Mouse (Mus musculus) forebrain, embryonic 13.5 days (tissue): ENCODE data around the gene Kctd2. TPM values are rescaled to one million over a fixed set of nuclear protein-coding genes. Genes with fewer than 3 reads are reported as not detected.

Experiments used
- ATAC-seq: fragments of 200-750 bp; cut with Nextera tagmentation; 2 replicates; pipeline ENCODE4 v1.8.0; 2017
- H3K27ac ChIP-seq: fragments of 300-500 bp; sonication (generic); 2 replicates; pipeline ENCODE4 v1.5.1; 2015; ENCODE audit warnings: inconsistent platforms, mild to moderate bottlenecking, moderate library complexity
- H3K27me3 ChIP-seq: fragments of 300-500 bp; sonication (generic); 2 replicates; pipeline ENCODE4 v1.6.1; 2015; ENCODE audit warnings: mild to moderate bottlenecking, inconsistent platforms
- H3K36me3 ChIP-seq: fragments of 300-500 bp; sonication (generic); 2 replicates; pipeline ENCODE4 v1.6.1; 2015; ENCODE audit warnings: mild to moderate bottlenecking, inconsistent platforms; ENCODE audit not compliant: poor library complexity, severe bottlenecking
- H3K4me1 ChIP-seq: fragments of 300-500 bp; sonication (generic); 2 replicates; pipeline ENCODE4 v1.6.1; 2015; ENCODE audit warnings: inconsistent platforms
- H3K4me2 ChIP-seq: fragments of 300-500 bp; sonication (generic); 2 replicates; pipeline ENCODE4 v1.6.1; 2015; ENCODE audit warnings: inconsistent platforms, mild to moderate bottlenecking, moderate library complexity
- H3K4me3 ChIP-seq: fragments of 300-500 bp; sonication (generic); 2 replicates; pipeline ENCODE4 v1.5.1; 2015; ENCODE audit warnings: mild to moderate bottlenecking, inconsistent platforms
- H3K9ac ChIP-seq: fragments of 300-500 bp; sonication (generic); 2 replicates; pipeline ENCODE4 v1.6.1; 2015; ENCODE audit warnings: mild to moderate bottlenecking, inconsistent platforms
- H3K9me3 ChIP-seq: fragments of 300-500 bp; sonication (generic); replicated peaks from 2 replicates; pipeline ENCODE4 v1.6.1; 2016; ENCODE audit warnings: inconsistent platforms
- WGBS: fragments of 180-500 bp; shearing (Covaris S2); methylation state at CpG from one replicate; pipeline ENCODE4 v1.1.7; 2015; 5-methylcytosine and 5-hydroxymethylcytosine counted together
- polyA plus RNA-seq: library from polyadenylated mRNA; unstranded; fragments of >200 nt; fragmentation: Nextera tagmentation; extraction: Ambion mirVana; gene quantifications from 2 replicates; pipeline ENCODE4 v1.2.1, GENCODE M21; 2015

Kctd2 gene
- polyA plus RNA-seq, 1 experiment from 2014 or later = 9.9 TPM

DNA sequence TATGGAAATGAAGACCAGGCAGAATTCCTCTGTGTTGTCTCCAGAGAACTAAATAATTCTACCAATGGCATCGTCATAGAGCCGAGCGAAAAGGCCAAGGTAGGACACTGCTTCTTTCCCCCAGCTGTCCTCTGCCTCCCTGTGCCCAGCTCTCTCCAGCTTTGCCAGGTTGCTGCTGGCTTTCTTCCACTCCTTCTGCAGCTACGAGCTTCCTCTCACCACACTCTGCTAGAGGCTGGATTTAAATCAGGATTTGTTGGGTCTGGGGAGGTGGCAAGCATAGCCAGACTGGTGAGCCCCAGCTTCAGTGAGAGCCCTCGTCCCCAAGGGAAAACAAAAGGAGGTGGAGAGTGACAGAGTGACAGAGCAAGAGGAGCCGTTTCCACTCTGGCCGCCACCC, 9.4 kb downstream of the Kctd2 start:
- Histone ChIP-seq H3K27ac (no peak overlapping the region), H3K27me3 (no peaks in the 10 kb centered on the region), H3K4me1 (peaks cover 8% of the 10 kb centered on the region; the same call in 1 of the 2 replicates), H3K9me3 (no peaks in the 10 kb centered on the region), H3K4me2 (no peak overlapping the region), H3K36me3 (peaks cover 84% of the 10 kb centered on the region), H3K9ac (no peak overlapping the region), H3K4me3 (no peak overlapping the region)
- WGBS = 85% methylated on average over 7 of the region's 7 CpGs
- no peak for ATAC-seq

DNA sequence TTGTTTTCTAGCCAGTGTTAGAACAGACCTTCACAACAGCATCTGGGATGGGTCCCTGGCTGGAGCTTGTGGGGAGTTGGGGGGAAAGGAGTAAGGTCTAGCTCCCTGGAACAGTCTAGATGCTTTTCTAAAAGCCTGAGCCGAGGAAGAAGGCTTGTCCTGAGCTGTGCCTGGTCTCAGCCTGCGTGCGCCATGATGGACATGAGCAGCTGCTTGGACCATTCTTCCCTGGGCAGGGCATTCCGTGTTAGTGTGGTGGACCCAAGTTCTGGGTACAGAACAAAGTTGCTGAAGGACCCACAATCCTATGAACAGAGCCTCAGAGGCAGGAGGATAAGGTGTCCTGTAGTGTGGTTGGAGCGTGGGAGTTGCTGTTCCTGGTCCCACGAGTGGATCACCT, 10.6 kb downstream of the Kctd2 start:
- no peak overlapping the region for H3K27ac ChIP-seq
- peaks cover 12% of the 10 kb centered on the region for H3K4me1 ChIP-seq
- no peak overlapping the region for H3K4me3 ChIP-seq
- H3K9me3 ChIP-seq = no peaks in the 10 kb centered on the region
- no peak for ATAC-seq
- H3K4me2 ChIP-seq = no peak overlapping the region
- WGBS = 96% methylated on average over 6 of the region's 6 CpGs
- 0 out of 2 replicates have a peak, but pooled peaks cover 4% of the 10 kb centered on the region for H3K27me3 ChIP-seq
- peaks cover 72% of the 10 kb centered on the region for H3K36me3 ChIP-seq
- H3K9ac ChIP-seq = no peak overlapping the region

- 83% methylated on average over 4 of the region's 4 CpGs for WGBS
- Histone ChIP-seq H3K9me3 (no peaks in the 10 kb centered on the region), H3K4me3 (no peak overlapping the region), H3K27me3 (0 out of 2 replicates have a peak, but pooled peaks cover 7% of the 10 kb centered on the region), H3K9ac (no peak overlapping the region; the same call in 1 of the 2 replicates), H3K4me1 (peaks cover 15% of the 10 kb centered on the region), H3K4me2 (no peak overlapping the region), H3K27ac (no peak overlapping the region), H3K36me3 (peaks cover 50% of the 10 kb centered on the region)
- no peak for ATAC-seq
Observed at GRCm38 (mm10) chr11:115432814-115433213, 12.9 kb downstream of the Kctd2 start.

GRCm38 (mm10) chr11:115433342-115433741, 13.4 kb downstream of the Kctd2 start:
- Histone ChIP-seq H3K36me3 (peaks cover 49% of the 10 kb centered on the region), H3K4me2 (no peak overlapping the region), H3K4me1 (peaks cover 13% of the 10 kb centered on the region), H3K9me3 (no peaks in the 10 kb centered on the region), H3K4me3 (no peak overlapping the region), H3K27ac (no peak overlapping the region), H3K9ac (no peak overlapping the region; the same call in 1 of the 2 replicates), H3K27me3 (0 out of 2 replicates have a peak, but pooled peaks cover 7% of the 10 kb centered on the region)
- WGBS = 83% methylated on average over 6 of the region's 6 CpGs
- no peak for ATAC-seq

GRCm38 (mm10) chr11:115435596-115436337, 15.8 kb downstream of the Kctd2 start:
- H3K27ac ChIP-seq = no peak overlapping the region
- peak overlapping the region; percentile 32 for H3K4me3 ChIP-seq
- H3K9ac ChIP-seq = peak overlapping the region; percentile 66
- H3K4me1 ChIP-seq = peaks cover 13% of the 10 kb centered on the region
- peak overlapping the region; percentile 62 for H3K4me2 ChIP-seq
- 0 out of 2 replicates have a peak, but pooled peaks have one; percentile 36 for ATAC-seq
- 0 out of 2 replicates have a peak, but pooled peaks cover 7% of the 10 kb centered on the region for H3K27me3 ChIP-seq
- peaks cover 26% of the 10 kb centered on the region for H3K36me3 ChIP-seq
- H3K9me3 ChIP-seq = peaks cover 7% of the 10 kb centered on the region
- 5% methylated on average over 31 of the region's 31 CpGs for WGBS

- 81% methylated on average over 5 of the region's 5 CpGs for WGBS
- H3K9ac ChIP-seq = no peak overlapping the region
- no peak overlapping the region for H3K4me3 ChIP-seq
- peaks cover 13% of the 10 kb centered on the region for H3K4me1 ChIP-seq
- peaks cover 7% of the 10 kb centered on the region for H3K36me3 ChIP-seq
- H3K27me3 ChIP-seq = 0 out of 2 replicates have a peak, but pooled peaks cover 7% of the 10 kb centered on the region
- ATAC-seq = no peak
- H3K27ac ChIP-seq = no peak overlapping the region
- H3K9me3 ChIP-seq = peaks cover 7% of the 10 kb centered on the region
- no peak overlapping the region for H3K4me2 ChIP-seq
Observed at GRCm38 (mm10) chr11:115437571-115438122, 17.7 kb downstream of the Kctd2 start.

DNA sequence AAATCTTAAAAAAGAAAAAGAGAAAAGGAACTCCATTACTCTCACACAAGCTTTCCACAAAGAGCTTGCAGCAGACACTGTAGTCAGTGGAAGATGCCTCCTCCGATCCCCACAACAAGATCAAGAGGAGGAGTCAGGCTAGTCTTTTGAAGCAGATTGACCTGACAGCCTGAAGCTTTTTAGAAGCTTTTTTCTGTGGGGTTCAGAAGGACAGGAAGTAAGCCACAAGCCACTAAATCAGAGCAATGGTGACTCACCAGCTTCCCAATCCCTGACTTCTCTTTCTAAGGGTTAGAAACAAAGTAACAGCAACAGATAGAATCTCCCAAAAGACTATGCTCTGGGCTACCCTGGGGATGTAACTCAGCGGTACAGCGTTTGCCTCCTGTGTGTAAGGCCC, 19.4 kb downstream of the Kctd2 start:
- H3K4me2 ChIP-seq = no peak overlapping the region
- H3K27ac ChIP-seq = no peak overlapping the region
- no peak overlapping the region for H3K9ac ChIP-seq
- no peak overlapping the region for H3K4me3 ChIP-seq
- peaks cover 13% of the 10 kb centered on the region for H3K4me1 ChIP-seq
- H3K27me3 ChIP-seq = 0 out of 2 replicates have a peak, but pooled peaks cover 7% of the 10 kb centered on the region
- peaks cover 7% of the 10 kb centered on the region for H3K9me3 ChIP-seq
- H3K36me3 ChIP-seq = no peaks in the 10 kb centered on the region
- ATAC-seq = no peak
- WGBS = 82% methylated on average over 3 of the region's 3 CpGs

DNA sequence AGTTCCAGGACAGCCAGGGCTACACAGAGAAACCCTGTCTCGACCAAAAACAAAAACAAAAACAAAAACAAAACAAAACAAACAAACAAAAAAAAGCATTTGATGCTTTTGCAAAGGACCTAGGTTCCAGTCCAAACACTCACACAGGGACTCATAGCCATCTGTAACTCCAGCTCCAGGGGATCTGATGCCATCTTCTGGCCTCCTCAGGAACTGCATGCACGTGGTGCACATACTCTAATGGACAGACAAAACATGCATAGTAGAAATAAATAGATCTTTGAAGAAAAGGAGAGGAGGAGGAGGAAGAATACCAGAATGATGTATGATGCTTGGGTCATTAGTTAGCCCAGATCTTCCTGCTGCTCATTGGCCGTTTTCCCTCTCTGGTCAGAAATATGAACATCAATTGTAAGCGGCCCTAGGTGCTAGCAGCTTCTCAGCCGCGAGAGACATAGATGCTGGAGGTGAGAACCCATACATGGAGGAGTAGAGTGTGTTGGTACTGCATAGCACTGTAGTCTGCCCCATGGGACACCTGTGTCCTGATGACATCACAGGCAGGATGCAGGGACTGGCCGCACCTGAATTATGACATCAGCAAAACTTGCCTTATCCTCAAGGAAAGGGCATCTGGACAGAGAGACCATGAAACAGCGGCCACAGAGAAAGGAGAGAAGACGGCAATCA, 20.1 kb downstream of the Kctd2 start, which contains the start of gene Trim80:
Gene Trim80 (plus strand): TSS at position 640 of the 690 bp plus-strand sequence.
- Histone ChIP-seq H3K9me3 (peaks cover 7% of the 10 kb centered on the region), H3K4me1 (peaks cover 13% of the 10 kb centered on the region)
- WGBS = 93% methylated on average over 9 of the region's 9 CpGs

DNA sequence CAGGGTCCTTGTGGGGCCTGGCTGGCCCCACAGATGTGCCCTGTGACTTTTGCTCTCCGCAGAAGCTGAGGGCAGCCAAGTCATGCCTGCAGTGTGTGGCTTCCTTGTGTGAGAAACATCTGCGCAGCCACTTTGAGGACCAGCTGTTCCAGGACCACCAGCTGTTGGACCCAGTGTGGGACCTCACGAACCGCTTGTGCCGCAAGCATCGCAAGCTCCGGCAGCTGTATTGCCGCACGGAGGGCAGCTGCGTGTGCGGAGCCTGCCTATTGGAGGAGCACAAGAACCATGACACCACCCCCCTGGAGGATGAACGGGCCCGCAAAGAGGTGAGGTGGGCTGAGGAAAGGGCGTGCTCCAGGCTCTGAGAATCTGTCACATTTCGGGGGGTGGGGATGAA, 21.5 kb downstream of the Kctd2 start:
- no peak overlapping the region for H3K9ac ChIP-seq
- 54% methylated on average over 15 of the region's 15 CpGs for WGBS
- no peak for ATAC-seq
- peaks cover 7% of the 10 kb centered on the region for H3K9me3 ChIP-seq
- H3K4me3 ChIP-seq = no peak overlapping the region
- no peak overlapping the region for H3K4me2 ChIP-seq
- H3K36me3 ChIP-seq = no peaks in the 10 kb centered on the region
- H3K27me3 ChIP-seq = no peaks in the 10 kb centered on the region
- H3K4me1 ChIP-seq = peaks cover under 1% of the 10 kb centered on the region
- H3K27ac ChIP-seq = no peak overlapping the region

More for the DNA sequence above, 20.1 kb downstream of the Kctd2 start, which contains the start of gene Trim80:
- H3K36me3 ChIP-seq = no peaks in the 10 kb centered on the region
- ATAC-seq = no peak
- no peak within 1 kb of the TSS for H3K9ac ChIP-seq
- 0 out of 2 replicates have a peak, but pooled peaks cover 7% of the 10 kb centered on the region for H3K27me3 ChIP-seq
- H3K27ac ChIP-seq = no peak within 1 kb of the TSS
- H3K4me2 ChIP-seq = no peak within 1 kb of the TSS
- H3K4me3 ChIP-seq = no peak within 1 kb of the TSS

DNA sequence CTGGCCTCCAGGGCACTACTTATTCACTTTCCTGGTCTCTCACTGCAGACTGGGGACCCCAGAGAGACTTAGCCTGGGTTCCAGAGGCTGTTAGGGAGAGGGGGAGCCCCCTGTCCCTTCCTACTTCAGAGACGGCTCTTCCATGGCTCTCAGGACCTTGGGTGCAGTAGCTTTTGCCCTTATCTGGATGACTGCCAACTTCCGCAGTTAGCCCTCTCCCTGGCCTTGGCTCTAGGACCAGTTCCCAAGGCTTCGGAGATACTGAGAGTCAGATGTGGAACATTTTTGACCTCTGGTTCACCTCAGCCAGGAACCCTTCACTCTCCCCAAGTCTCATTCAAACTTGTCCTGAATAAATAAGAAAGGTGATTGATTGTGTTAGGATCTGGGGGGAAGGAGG, 27.0 kb downstream of the Kctd2 start:
- no peak overlapping the region for H3K9ac ChIP-seq
- H3K4me1 ChIP-seq = no peaks in the 10 kb centered on the region
- no peaks in the 10 kb centered on the region for H3K27me3 ChIP-seq
- no peaks in the 10 kb centered on the region for H3K9me3 ChIP-seq
- no peak overlapping the region for H3K4me3 ChIP-seq
- 81% methylated on average over 3 of the region's 3 CpGs for WGBS
- H3K27ac ChIP-seq = no peak overlapping the region
- no peak overlapping the region for H3K4me2 ChIP-seq
- ATAC-seq = no peak
- no peaks in the 10 kb centered on the region for H3K36me3 ChIP-seq

GRCm38 (mm10) chr11:115447321-115447885, 27.5 kb downstream of the Kctd2 start:
- Histone ChIP-seq H3K4me1 (no peaks in the 10 kb centered on the region), H3K36me3 (no peaks in the 10 kb centered on the region), H3K4me2 (no peak overlapping the region), H3K4me3 (no peak overlapping the region), H3K27ac (no peak overlapping the region), H3K27me3 (no peaks in the 10 kb centered on the region), H3K9ac (no peak overlapping the region), H3K9me3 (no peaks in the 10 kb centered on the region)
- WGBS = 88% methylated on average over 11 of the region's 11 CpGs
- ATAC-seq = no peak

DNA sequence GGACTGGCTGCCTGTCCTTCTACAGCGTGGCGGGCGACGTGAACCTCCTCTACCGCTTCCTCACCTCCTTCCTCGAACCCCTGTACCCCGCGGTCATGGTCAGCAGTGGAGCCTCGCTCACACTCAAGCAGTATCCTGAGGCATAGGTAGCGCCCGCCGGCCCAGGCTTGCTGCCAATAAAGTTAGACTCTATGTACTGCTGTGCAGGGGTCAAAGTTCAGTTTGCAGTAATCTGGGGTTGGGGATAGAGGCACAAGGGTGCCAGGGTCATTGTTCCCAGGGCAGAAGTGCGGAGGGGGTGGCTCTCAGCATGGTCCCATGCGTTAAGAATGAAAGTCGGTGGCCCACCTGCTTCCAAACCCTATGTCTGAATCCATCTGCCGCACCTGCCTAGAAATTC, 28.1 kb downstream of the Kctd2 start:
- H3K36me3 ChIP-seq = no peaks in the 10 kb centered on the region
- no peak for ATAC-seq
- WGBS = 85% methylated on average over 16 of the region's 16 CpGs
- no peak overlapping the region for H3K27ac ChIP-seq
- H3K4me2 ChIP-seq = no peak overlapping the region
- no peaks in the 10 kb centered on the region for H3K27me3 ChIP-seq
- H3K9ac ChIP-seq = no peak overlapping the region
- no peaks in the 10 kb centered on the region for H3K4me1 ChIP-seq
- H3K9me3 ChIP-seq = no peaks in the 10 kb centered on the region
- no peak overlapping the region for H3K4me3 ChIP-seq
